Mouse (Mus musculus) olfactory bulb, adult 2 months (tissue): ENCODE data around the gene Lrrc34. TPM values are rescaled to one million over a fixed set of nuclear protein-coding genes. Genes with fewer than 3 reads are reported as not detected.

Source experiments
- H3K27ac ChIP-seq: fragments of 200-500 bp; 2 replicates; pipeline ENCODE4 v1.5.1; 2012; ENCODE audit warnings: low read depth, low read length; ENCODE audit not compliant: insufficient read depth
- H3K4me1 ChIP-seq: fragments of 200-500 bp; 2 replicates; pipeline ENCODE4 v1.6.1; 2012; ENCODE audit warnings: low read length; ENCODE audit not compliant: control insufficient read depth, insufficient read depth
- H3K4me3 ChIP-seq: fragments of 200-500 bp; 2 replicates; pipeline ENCODE4 v1.5.1; 2012; ENCODE audit warnings: mild to moderate bottlenecking, low read depth, low read length, moderate library complexity; ENCODE audit not compliant: insufficient read depth
- CTCF ChIP-seq: fragments of 200-500 bp; IDR thresholded peaks from 2 replicates; pipeline ENCODE4 v1.5.1; 2012; ENCODE audit warnings: low read depth, mild to moderate bottlenecking, low read length, moderate library complexity; ENCODE audit not compliant: insufficient read depth
- POLR2A ChIP-seq: fragments of 200-500 bp; IDR thresholded peaks from 2 replicates; pipeline ENCODE4 v1.6.1; 2012; ENCODE audit warnings: mild to moderate bottlenecking, low read depth, low read length, moderate library complexity; ENCODE audit not compliant: insufficient read depth
- WGBS: fragments of 180-500 bp; shearing (Covaris S2); methylation state at CpG from one replicate; pipeline ENCODE4 v1.1.7; 2018; 5-methylcytosine and 5-hydroxymethylcytosine counted together
- polyA plus RNA-seq: library from polyadenylated mRNA; stranded (reverse); fragments of >200 nt; gene quantifications from 2 replicates; pipeline ENCODE4 v1.2.4, GENCODE M21; 2012; ENCODE audit warnings: low replicate concordance; ENCODE audit not compliant: missing spikeins, insufficient read depth, insufficient read length

Lrrc34 gene
- polyA plus RNA-seq, 1 experiment: not detected

GRCm38 (mm10) chr3:30602065-30602739, 45.5 kb downstream of the Lrrc34 start, which contains the start of gene Mynn:
TSS of gene Mynn (plus strand) at chr3:30602065.
- TF ChIP-seq CTCF (no peak), POLR2A (peak; percentile 63)
- Histone ChIP-seq H3K4me3 (peak within 1 kb of the TSS; percentile 93), H3K27ac (peak within 1 kb of the TSS; percentile 99), H3K4me1 (peaks cover 8% of the 10 kb centered on the region)
- WGBS: under 1% methylated on average over 40 of the region's 40 CpGs

- peak overlapping the region; percentile 93 for H3K4me3 ChIP-seq
- WGBS: under 1% methylated on average over 13 of the region's 13 CpGs
- peak overlapping the region; percentile 99 for H3K27ac ChIP-seq
- TF ChIP-seq POLR2A: no peak
- no peak for TF ChIP-seq CTCF
- H3K4me1 ChIP-seq: peaks cover 8% of the 10 kb centered on the region
These were observed 46.0 kb downstream of the Lrrc34 start for GRCm38 (mm10) chr3:30601610-30602064.

DNA sequence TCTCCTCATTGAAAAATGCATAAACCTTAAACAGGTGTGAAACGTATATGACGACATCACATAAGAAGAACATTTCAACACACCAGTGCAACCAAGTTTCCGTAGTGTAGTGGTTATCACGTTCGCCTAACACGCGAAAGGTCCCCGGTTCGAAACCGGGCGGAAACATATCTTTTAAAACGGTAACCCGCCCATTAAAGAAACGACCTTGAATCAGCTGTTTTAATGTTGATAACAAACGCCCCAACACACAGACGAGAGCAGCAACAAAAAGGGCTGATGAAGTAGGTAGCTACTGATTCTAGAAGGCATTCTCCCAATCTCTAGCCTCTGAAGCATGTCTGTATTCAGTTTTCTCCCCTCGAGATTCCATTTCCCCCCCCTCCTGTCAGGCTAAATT, 46.5 kb downstream of the Lrrc34 start:
- WGBS: 0% methylated on average over 17 of the region's 17 CpGs

DNA sequence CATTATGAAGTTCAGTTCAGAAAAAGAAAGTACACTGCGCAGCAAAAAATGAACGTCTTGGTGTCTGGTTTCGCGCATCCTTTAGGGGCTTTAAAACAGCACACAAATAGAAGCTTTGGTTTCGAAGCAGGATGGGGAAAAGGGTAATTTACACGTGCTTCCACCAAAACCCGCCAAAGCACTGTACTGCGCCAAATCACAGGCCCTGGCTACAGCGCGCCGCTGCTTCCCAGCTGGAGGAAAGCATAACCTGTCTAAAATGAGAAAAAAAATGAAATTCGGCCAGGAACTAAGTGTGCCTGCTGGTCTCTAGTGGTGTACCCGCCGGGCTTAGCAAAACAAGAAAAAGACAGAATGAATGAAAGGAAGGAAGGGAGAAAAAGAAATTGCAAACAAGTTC, 47.0 kb downstream of the Lrrc34 start:
- 1% methylated on average over 14 of the region's 14 CpGs for WGBS
- TF ChIP-seq POLR2A (no peak), CTCF (no peak)
- no peak overlapping the region for H3K27ac ChIP-seq
- H3K4me1 ChIP-seq: peaks cover 8% of the 10 kb centered on the region
- H3K4me3 ChIP-seq: peak overlapping the region; percentile 52

More for the DNA sequence above, 46.5 kb downstream of the Lrrc34 start:
- no peak for TF ChIP-seq POLR2A
- no peak for TF ChIP-seq CTCF
- Histone ChIP-seq H3K27ac (peak overlapping the region; percentile 87), H3K4me3 (no peak overlapping the region), H3K4me1 (peaks cover 8% of the 10 kb centered on the region)

GRCm38 (mm10) chr3:30599711-30600545, 47.7 kb downstream of the Lrrc34 start, which contains the start of gene Actrt3:
TSS of gene Actrt3 (minus strand) at chr3:30599939.
- TF ChIP-seq POLR2A: no peak
- no peak for TF ChIP-seq CTCF
- 7% methylated on average over 32 of the region's 32 CpGs for WGBS
- Histone ChIP-seq H3K27ac (peak within 1 kb of the TSS; percentile 30; the same call in 1 of the 2 replicates), H3K4me1 (peaks cover 8% of the 10 kb centered on the region), H3K4me3 (peak within 1 kb of the TSS; percentile 52)

DNA sequence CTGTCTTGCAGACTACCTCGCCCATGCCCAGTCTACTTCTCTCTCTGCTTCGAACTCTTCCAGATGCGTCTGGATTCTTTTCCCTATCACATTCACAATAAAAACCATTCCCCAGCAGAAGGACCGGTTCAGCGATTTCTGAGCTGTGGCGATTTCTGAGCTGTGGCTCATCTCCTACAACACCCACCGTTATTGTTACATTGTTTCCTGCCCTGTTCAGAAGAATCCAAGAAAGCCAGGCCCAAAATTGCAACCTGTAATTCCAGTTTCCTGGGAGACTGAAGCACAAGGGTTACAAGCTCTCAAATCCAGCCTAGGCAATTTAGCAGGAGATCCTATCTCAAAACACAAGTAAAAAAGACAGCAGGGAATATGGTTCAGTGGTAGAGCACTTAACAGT, 50.4 kb downstream of the Lrrc34 start:
- Histone ChIP-seq H3K4me3 (no peak overlapping the region), H3K27ac (no peak overlapping the region), H3K4me1 (peaks cover 5% of the 10 kb centered on the region)
- TF ChIP-seq POLR2A: no peak
- TF ChIP-seq CTCF: no peak
- WGBS: 77% methylated on average over 7 of the region's 7 CpGs

GRCm38 (mm10) chr3:30595111-30595832, 52.4 kb downstream of the Lrrc34 start:
- peak overlapping the region; percentile 95 for H3K4me3 ChIP-seq
- H3K4me1 ChIP-seq: peaks cover 5% of the 10 kb centered on the region
- under 1% methylated on average over 62 of the region's 62 CpGs for WGBS
- H3K27ac ChIP-seq: no peak overlapping the region
- peak; percentile 43; the same call in 1 of the 2 replicates for TF ChIP-seq POLR2A
- TF ChIP-seq CTCF: no peak

GRCm38 (mm10) chr3:30593719-30594485, 53.8 kb downstream of the Lrrc34 start:
- H3K27ac ChIP-seq: no peak overlapping the region
- TF ChIP-seq POLR2A: no peak
- TF ChIP-seq CTCF: no peak
- H3K4me1 ChIP-seq: no peaks in the 10 kb centered on the region
- no peak overlapping the region for H3K4me3 ChIP-seq
- 79% methylated on average over 4 of the region's 4 CpGs for WGBS
